Mouse (Mus musculus): ENCODE results near the gene Zmynd8. TPM values are rescaled to one million over a fixed set of nuclear protein-coding genes. Genes with fewer than 3 reads are reported as not detected.

Gene Zmynd8
- total and polyA plus RNA-seq, 2 experiments from 2014 or later = 35.3 to 48.1 TPM

- no peak for ATAC-seq (ENCODE audit: insufficient read depth, low read depth)
- TF ChIP-seq CTCF (IDR thresholded peaks at IDR 0.05; ENCODE audit: low read depth) = no peak
- no peak for TF ChIP-seq EP300 (IDR thresholded peaks at IDR 0.05; ENCODE audit: low read depth)
Measured at GRCm38 (mm10) chr2:165747975-165748374, 150.8 kb downstream of the Zmynd8 start.

GRCm38 (mm10) chr2:165745306-165746098, 153.3 kb downstream of the Zmynd8 start:
- H3K4me3 ChIP-seq (ENCODE audit: low read depth, low read length) = no peak overlapping the region
- no peak for TF ChIP-seq EP300 (IDR thresholded peaks at IDR 0.05; ENCODE audit: low read depth)
- TF ChIP-seq CTCF (IDR thresholded peaks at IDR 0.05; ENCODE audit: low read depth) = no peak
- no peak for DNase-seq (ENCODE audit: low spot score)
- no peak overlapping the region for H3K27ac ChIP-seq (ENCODE audit: low read depth)
- no peak overlapping the region for H3K4me2 ChIP-seq (ENCODE audit: low read depth, low read length)
- no peak for ATAC-seq (ENCODE audit: insufficient read depth, low read depth)
- no peaks in the 10 kb centered on the region for H3K9me3 ChIP-seq (replicated peaks; ENCODE audit: control insufficient read depth, low read length)
- H3K27me3 ChIP-seq (ENCODE audit: control insufficient read depth, insufficient read depth, low read length) = peaks cover 15% of the 10 kb centered on the region
- H3K4me1 ChIP-seq (ENCODE audit: control insufficient read depth, insufficient read depth) = no peaks in the 10 kb centered on the region
- 75% methylated on average over 18 of the region's 18 CpGs for WGBS
- no peaks in the 10 kb centered on the region for H3K36me3 ChIP-seq (replicated peaks; ENCODE audit: control insufficient read depth, insufficient read depth, low read length)
- H3K9ac ChIP-seq (replicated peaks; ENCODE audit: low read depth, low read length) = no peak overlapping the region

More at GRCm38 (mm10) chr2:165747975-165748374, 150.8 kb downstream of the Zmynd8 start:
- no peak overlapping the region for H3K9ac ChIP-seq (replicated peaks; ENCODE audit: low read depth, low read length)
- WGBS = 54% methylated on average over 7 of the region's 7 CpGs
- no peak overlapping the region for H3K4me3 ChIP-seq (ENCODE audit: low read depth, low read length)
- H3K27ac ChIP-seq (ENCODE audit: low read depth) = no peak overlapping the region
- H3K4me2 ChIP-seq (ENCODE audit: low read depth, low read length) = no peak overlapping the region
- no peak for DNase-seq (ENCODE audit: low spot score)
- H3K36me3 ChIP-seq (replicated peaks; ENCODE audit: control insufficient read depth, insufficient read depth, low read length) = no peaks in the 10 kb centered on the region
- H3K4me1 ChIP-seq (ENCODE audit: control insufficient read depth, insufficient read depth) = no peaks in the 10 kb centered on the region
- peaks cover 11% of the 10 kb centered on the region for H3K27me3 ChIP-seq (ENCODE audit: control insufficient read depth, insufficient read depth, low read length)
- H3K9me3 ChIP-seq (replicated peaks; ENCODE audit: control insufficient read depth, low read length) = no peaks in the 10 kb centered on the region

GRCm38 (mm10) chr2:165742210-165742786, 156.5 kb downstream of the Zmynd8 start:
- no peaks in the 10 kb centered on the region for H3K9me3 ChIP-seq (replicated peaks; ENCODE audit: control insufficient read depth, low read length)
- H3K4me1 ChIP-seq (ENCODE audit: control insufficient read depth, insufficient read depth) = no peaks in the 10 kb centered on the region
- ATAC-seq (ENCODE audit: insufficient read depth, low read depth) (no peak), DNase-seq (ENCODE audit: low spot score) (no peak)
- H3K4me2 ChIP-seq (ENCODE audit: low read depth, low read length) = no peak overlapping the region
- no peak overlapping the region for H3K27ac ChIP-seq (ENCODE audit: low read depth)
- H3K9ac ChIP-seq (replicated peaks; ENCODE audit: low read depth, low read length) = no peak overlapping the region
- no peak overlapping the region for H3K4me3 ChIP-seq (ENCODE audit: low read depth, low read length)
- H3K36me3 ChIP-seq (replicated peaks; ENCODE audit: control insufficient read depth, insufficient read depth, low read length) = no peaks in the 10 kb centered on the region
- 30% methylated on average over 21 of the region's 21 CpGs for WGBS
- H3K27me3 ChIP-seq (ENCODE audit: control insufficient read depth, insufficient read depth, low read length) = 0 out of 2 replicates have a peak, but pooled peaks cover 4% of the 10 kb centered on the region
- TF ChIP-seq CTCF (IDR thresholded peaks at IDR 0.05; ENCODE audit: low read depth) (no peak), EP300 (IDR thresholded peaks at IDR 0.05; ENCODE audit: low read depth) (no peak)

- no peak overlapping the region for H3K4me3 ChIP-seq (ENCODE audit: low read depth, low read length)
- ATAC-seq (ENCODE audit: insufficient read depth, low read depth) (no peak), DNase-seq (ENCODE audit: low spot score) (no peak)
- H3K4me1 ChIP-seq (ENCODE audit: control insufficient read depth, insufficient read depth) = no peaks in the 10 kb centered on the region
- no peak overlapping the region for H3K27ac ChIP-seq (ENCODE audit: low read depth)
- TF ChIP-seq CTCF (IDR thresholded peaks at IDR 0.05; ENCODE audit: low read depth) = no peak
- TF ChIP-seq EP300 (IDR thresholded peaks at IDR 0.05; ENCODE audit: low read depth) = no peak
- WGBS = 48% methylated on average over 11 of the region's 11 CpGs
- no peaks in the 10 kb centered on the region for H3K9me3 ChIP-seq (replicated peaks; ENCODE audit: control insufficient read depth, low read length)
- H3K27me3 ChIP-seq (ENCODE audit: control insufficient read depth, insufficient read depth, low read length) = 0 out of 2 replicates have a peak, but pooled peaks cover 4% of the 10 kb centered on the region
- H3K36me3 ChIP-seq (replicated peaks; ENCODE audit: control insufficient read depth, insufficient read depth, low read length) = no peaks in the 10 kb centered on the region
- H3K9ac ChIP-seq (replicated peaks; ENCODE audit: low read depth, low read length) = no peak overlapping the region
- no peak overlapping the region for H3K4me2 ChIP-seq (ENCODE audit: low read depth, low read length)
Measured at GRCm38 (mm10) chr2:165741526-165742050, 157.2 kb downstream of the Zmynd8 start.

GRCm38 (mm10) chr2:165740982-165741381, 157.8 kb downstream of the Zmynd8 start:
- WGBS = 29% methylated on average over 9 of the region's 9 CpGs

More at GRCm38 (mm10) chr2:165740982-165741381, 157.8 kb downstream of the Zmynd8 start:
- Histone ChIP-seq H3K27ac (ENCODE audit: low read depth) (no peak overlapping the region), H3K9ac (replicated peaks; ENCODE audit: low read depth, low read length) (no peak overlapping the region), H3K4me1 (ENCODE audit: control insufficient read depth, insufficient read depth) (no peaks in the 10 kb centered on the region), H3K36me3 (replicated peaks; ENCODE audit: control insufficient read depth, insufficient read depth, low read length) (no peaks in the 10 kb centered on the region), H3K4me3 (ENCODE audit: low read depth, low read length) (no peak overlapping the region), H3K4me2 (ENCODE audit: low read depth, low read length) (no peak overlapping the region), H3K9me3 (replicated peaks; ENCODE audit: control insufficient read depth, low read length) (no peaks in the 10 kb centered on the region), H3K27me3 (ENCODE audit: control insufficient read depth, insufficient read depth, low read length) (0 out of 2 replicates have a peak, but pooled peaks cover 4% of the 10 kb centered on the region)
- DNase-seq (ENCODE audit: low spot score) (no peak), ATAC-seq (ENCODE audit: insufficient read depth, low read depth) (no peak)
- no peak for TF ChIP-seq CTCF (IDR thresholded peaks at IDR 0.05; ENCODE audit: low read depth)
- no peak for TF ChIP-seq EP300 (IDR thresholded peaks at IDR 0.05; ENCODE audit: low read depth)

All from heart, postnatal 0 days (tissue).